8 mouse cellular contexts compared by ENCODE assay signal in genomic region chr1:188055888-188056287, GRCm38 (mm10).
DNase-seq lines count a peak whose midpoint lies in the region; ATAC-seq lines count a peak whose summit lies in the region.

No protein-coding gene starts in this region.

- DNase-seq in forebrain, embryonic 11.5 days (ENCODE audit: low spot score), result peak; percentile 26
- DNase-seq in forebrain, embryonic 14.5 days (ENCODE audit: low spot score), result no peak
- peak; percentile 41 for DNase-seq in adrenal gland, postnatal 14 days
- peak; percentile 12 to 20 for DNase-seq in heart, postnatal 10 days
- peak; percentile 21 for DNase-seq in lung, postnatal 25 days (ENCODE audit: low spot score)
- DNase-seq in gastrocnemius, postnatal 36 days, result no peak
- DNase-seq in cerebellum, adult 9-11 months, result no peak

- no peaks in the 10 kb centered on the region for H3K9me3 ChIP-seq in forebrain, embryonic 11.5 days (ENCODE audit: control insufficient read depth, low read length)
- no peaks in the 10 kb centered on the region for H3K9me3 ChIP-seq in forebrain, embryonic 14.5 days (replicated peaks; ENCODE audit: control insufficient read depth, low read length)

- no peaks in the 10 kb centered on the region for H3K4me1 ChIP-seq in forebrain, embryonic 11.5 days (replicated peaks; ENCODE audit: control insufficient read depth, insufficient read depth, low read length)
- no peaks in the 10 kb centered on the region for H3K4me1 ChIP-seq in forebrain, embryonic 14.5 days (ENCODE audit: control insufficient read depth, insufficient read depth, low read length)

- no peak overlapping the region for H3K9ac ChIP-seq in forebrain, embryonic 11.5 days (ENCODE audit: low read length)
- no peak overlapping the region for H3K9ac ChIP-seq in forebrain, embryonic 14.5 days (ENCODE audit: low read length)

- intact Hi-C loops in heart, postnatal 10 days (cut with DNase I), result no loop called here
- intact Hi-C loops in gastrocnemius, postnatal 36 days (cut with DNase I), result no loop called here

- no peaks in the 10 kb centered on the region for H3K36me3 ChIP-seq in forebrain, embryonic 11.5 days (ENCODE audit: control insufficient read depth, insufficient read depth, low read length)
- no peaks in the 10 kb centered on the region for H3K36me3 ChIP-seq in forebrain, embryonic 14.5 days (ENCODE audit: control insufficient read depth, insufficient read depth, low read length)

- H3K27me3 ChIP-seq in forebrain, embryonic 11.5 days (ENCODE audit: control insufficient read depth, insufficient read depth, low read length), result no peaks in the 10 kb centered on the region
- H3K27me3 ChIP-seq in forebrain, embryonic 14.5 days (replicated peaks; ENCODE audit: control insufficient read depth, insufficient read depth, low read length), result no peaks in the 10 kb centered on the region

- no peak for ATAC-seq in forebrain, embryonic 11.5 days (replicated peaks; ENCODE audit: low FRiP score)
- ATAC-seq in forebrain, embryonic 14.5 days, result no peak
- no peak for ATAC-seq in inflammation-experienced regulatory T-cells, adult 6 months

- H3K4me2 ChIP-seq in forebrain, embryonic 11.5 days (ENCODE audit: low read depth, low read length, severe bottlenecking), result no peak overlapping the region
- H3K4me2 ChIP-seq in forebrain, embryonic 14.5 days (ENCODE audit: low read length), result no peak overlapping the region

- no peak overlapping the region for H3K27ac ChIP-seq in forebrain, embryonic 11.5 days (ENCODE audit: low read depth, low read length)
- H3K27ac ChIP-seq in forebrain, embryonic 14.5 days (ENCODE audit: low read depth, low read length), result no peak overlapping the region

- no peak overlapping the region for H3K4me3 ChIP-seq in forebrain, embryonic 11.5 days (ENCODE audit: low read depth, low read length)
- no peak overlapping the region for H3K4me3 ChIP-seq in forebrain, embryonic 14.5 days (ENCODE audit: low read depth, low read length)

- 77% methylated on average over 3 of the region's 3 CpGs for WGBS in forebrain, embryonic 11.5 days
- WGBS in forebrain, embryonic 14.5 days, result 90% methylated on average over 3 of the region's 3 CpGs

Comparison
In these comparisons a context has a peak if more than half of its experiments do, and no peak if none do; other contexts are left out.
1. DNase-seq: peak in forebrain, embryonic 11.5 days (single experiment), adrenal gland, postnatal 14 days (single experiment), heart, postnatal 10 days (2 of 2) and lung, postnatal 25 days (single experiment); none in forebrain, embryonic 14.5 days (single experiment), gastrocnemius, postnatal 36 days (0 of 2) and cerebellum, adult 9-11 months (single experiment).